Mouse (Mus musculus) kidney, adult 2 months (tissue): ENCODE results near the gene Slc44a3.

ENCODE experiments used
- CTCF ChIP-seq: fragments of 200-500 bp; conservative IDR thresholded peaks from 2 replicates; pipeline ENCODE4 v1.5.1; 2011; ENCODE audit warnings: low read depth, mild to moderate bottlenecking, control low read depth, low read length, moderate library complexity, mixed read lengths; ENCODE audit not compliant: insufficient read depth, insufficient read length
- POLR2A ChIP-seq: fragments of 200-500 bp; IDR thresholded peaks from one replicate; pipeline ENCODE4 v1.6.1; 2011; ENCODE audit warnings: low read depth, low read length, control low read depth

DNA sequence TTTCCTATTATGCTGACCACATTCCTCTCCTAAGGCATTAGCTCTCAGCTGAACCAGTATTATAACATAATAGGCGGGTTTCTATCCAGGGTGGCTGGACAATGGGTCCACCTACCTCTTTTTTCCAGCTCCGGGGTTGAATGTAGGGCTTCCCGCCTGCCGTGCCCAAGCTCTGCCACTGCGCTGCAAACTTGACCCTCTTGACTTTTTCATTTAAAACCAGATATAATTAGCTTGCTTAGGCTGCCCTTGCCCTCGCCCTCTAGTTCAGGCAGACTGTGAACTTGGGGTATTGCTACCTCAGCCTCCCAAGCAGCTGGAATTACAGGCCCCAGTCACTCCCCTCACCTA lies 114.0 kb downstream of the Slc44a3 start:
- TF ChIP-seq POLR2A = no peak
- TF ChIP-seq CTCF = no peak
